Mouse (Mus musculus) intestine, embryonic 14.5 days (tissue): ENCODE measurements around the gene Fbrs. TPM values are rescaled to one million over a fixed set of nuclear protein-coding genes. Genes with fewer than 3 reads are reported as not detected.
"Not testable (repeated sequence)": the region's sequence is repeated elsewhere in the genome, so short reads cannot be mapped to it uniquely, and the experiment has no call there.

Experiments
- ATAC-seq: fragments of 200-750 bp; cut with Nextera tagmentation; replicated peaks from 2 replicates; pipeline ENCODE4 v1.8.0; 2017; ENCODE audit warnings: low read depth, moderate number of reproducible peaks, moderate TSS enrichment, moderate library complexity; ENCODE audit not compliant: low FRiP score, low TSS enrichment
- DNase-seq: peaks from one replicate; pipeline ENCODE4 v3.0.0-alpha.2; 2018; ENCODE audit warnings: low spot score
- H3K27ac ChIP-seq: fragments of 300-500 bp; sonication (generic); 2 replicates; pipeline ENCODE4 v1.5.1; 2014; ENCODE audit warnings: low read depth, mild to moderate bottlenecking, control low read depth
- H3K27me3 ChIP-seq: fragments of 300-500 bp; sonication (generic); replicated peaks from 2 replicates; pipeline ENCODE4 v1.6.1; 2014; ENCODE audit warnings: low read length, control low read depth; ENCODE audit not compliant: control insufficient read depth, insufficient read depth
- H3K36me3 ChIP-seq: fragments of 300-500 bp; sonication (generic); 2 replicates; pipeline ENCODE4 v1.6.1; 2014; ENCODE audit warnings: low read length, control low read depth; ENCODE audit not compliant: control insufficient read depth, insufficient read depth
- H3K4me1 ChIP-seq: fragments of 300-500 bp; sonication (generic); replicated peaks from 2 replicates; pipeline ENCODE4 v1.6.1; 2014; ENCODE audit warnings: low read length, control low read depth, mixed read lengths; ENCODE audit not compliant: control insufficient read depth, insufficient read depth
- H3K4me2 ChIP-seq: fragments of 300-500 bp; sonication (generic); 2 replicates; pipeline ENCODE4 v1.6.1; 2014; ENCODE audit warnings: low read length
- H3K4me3 ChIP-seq: fragments of 300-500 bp; sonication (generic); 2 replicates; pipeline ENCODE4 v1.5.1; 2014; ENCODE audit warnings: low read depth, low read length, control low read depth, mixed read lengths
- H3K9ac ChIP-seq: fragments of 300-500 bp; sonication (generic); 2 replicates; pipeline ENCODE4 v1.6.1; 2014; ENCODE audit warnings: mild to moderate bottlenecking, low read length
- H3K9me3 ChIP-seq: fragments of 300-500 bp; sonication (generic); 2 replicates; pipeline ENCODE4 v1.6.1; 2016; ENCODE audit warnings: low read length, control low read depth; ENCODE audit not compliant: control insufficient read depth
- WGBS: fragments of 180-500 bp; shearing (Covaris S2); extraction: QIAGEN DNeasy Blood & Tissue Kit; methylation state at CpG from one replicate; pipeline ENCODE4 v1.1.7; 2014; 5-methylcytosine and 5-hydroxymethylcytosine counted together
- polyA plus RNA-seq: library from polyadenylated mRNA; unstranded; fragments of >200 nt; fragmentation: Nextera tagmentation; extraction: Ambion mirVana; gene quantifications from 2 replicates; pipeline ENCODE4 v1.2.1, GENCODE M21; 2014

The Fbrs gene
- polyA plus RNA-seq, 1 experiment from 2014 or later, result 11.4 TPM

- H3K9me3 ChIP-seq, result no peaks in the 10 kb centered on the region
- WGBS, result 4% methylated on average over 47 of the region's 48 CpGs
- peak overlapping the region; percentile 97 for H3K27ac ChIP-seq
- H3K4me3 ChIP-seq, result peak overlapping the region; percentile 83
- H3K27me3 ChIP-seq, result no peaks in the 10 kb centered on the region
- H3K4me2 ChIP-seq, result peak overlapping the region; percentile 95
- ATAC-seq, result no peak
- H3K36me3 ChIP-seq, result peaks cover 56% of the 10 kb centered on the region
- no peak for DNase-seq
- H3K4me1 ChIP-seq, result peaks cover 21% of the 10 kb centered on the region
- peak overlapping the region; percentile 92 for H3K9ac ChIP-seq
Observed at GRCm38 (mm10) chr7:127479318-127480225, 573 bp downstream of the Fbrs start.

- H3K27me3 ChIP-seq, result no peaks in the 10 kb centered on the region
- ATAC-seq (no peak), DNase-seq (no peak)
- H3K4me1 ChIP-seq, result peaks cover 21% of the 10 kb centered on the region
- no peaks in the 10 kb centered on the region for H3K9me3 ChIP-seq
- peaks cover 56% of the 10 kb centered on the region for H3K36me3 ChIP-seq
- H3K4me2 ChIP-seq, result peak overlapping the region; percentile 95
- H3K4me3 ChIP-seq, result peak overlapping the region; percentile 83
- no peak overlapping the region for H3K27ac ChIP-seq
- whole genome bisulfite sequencing, result 53% methylated on average over 2 of the region's 2 CpGs
- H3K9ac ChIP-seq, result peak overlapping the region; percentile 92
Observed at GRCm38 (mm10) chr7:127480321-127480720, 1.3 kb downstream of the Fbrs start.

- DNase-seq, result no peak
- H3K4me1 ChIP-seq, result peaks cover 8% of the 10 kb centered on the region
- H3K9ac ChIP-seq, result no peak overlapping the region
- WGBS, result 83% methylated on average over 5 of the region's 5 CpGs
- ATAC-seq, result no peak
- H3K4me3 ChIP-seq, result no peak overlapping the region
- H3K27me3 ChIP-seq, result no peaks in the 10 kb centered on the region
- peaks cover 86% of the 10 kb centered on the region for H3K36me3 ChIP-seq
- no peak overlapping the region for H3K4me2 ChIP-seq
- no peak overlapping the region for H3K27ac ChIP-seq
- no peaks in the 10 kb centered on the region for H3K9me3 ChIP-seq
Observed at GRCm38 (mm10) chr7:127485416-127485815, 6.4 kb downstream of the Fbrs start.

DNA sequence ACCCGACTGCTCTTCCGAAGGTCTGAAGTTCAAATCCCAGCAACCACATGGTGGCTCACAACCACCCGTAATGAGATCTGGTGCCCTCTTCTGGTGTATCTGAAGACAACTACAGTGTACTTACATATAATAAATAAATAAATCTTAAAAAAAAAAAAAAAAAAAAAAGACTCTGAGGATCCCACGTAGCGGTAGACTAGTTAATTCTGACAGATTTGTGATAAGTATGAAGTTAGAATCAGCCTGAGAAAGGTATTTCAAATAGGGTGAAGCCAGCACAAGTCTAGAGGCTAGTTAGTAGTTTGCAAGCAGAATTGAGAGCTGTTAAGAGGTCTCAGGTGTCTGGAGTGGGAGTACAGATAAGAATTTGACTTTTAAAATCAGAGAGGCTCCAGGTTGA, 9.4 kb downstream of the Fbrs start:
- not testable (repeated sequence) for DNase-seq, H3K4me3 ChIP-seq, H3K4me1 ChIP-seq, H3K9ac ChIP-seq, H3K27me3 ChIP-seq, H3K4me2 ChIP-seq, H3K27ac ChIP-seq, ATAC-seq, H3K9me3 ChIP-seq
- H3K36me3 ChIP-seq, result peaks cover 87% of the 10 kb centered on the region
- whole genome bisulfite sequencing, result 89% methylated on average over 4 of the region's 5 CpGs

GRCm38 (mm10) chr7:127489982-127490381, 11.0 kb downstream of the Fbrs start:
- Histone ChIP-seq H3K4me3 (no peak overlapping the region), H3K9me3 (no peaks in the 10 kb centered on the region), H3K9ac (no peak overlapping the region), H3K4me2 (no peak overlapping the region), H3K36me3 (peaks cover 76% of the 10 kb centered on the region), H3K4me1 (no peaks in the 10 kb centered on the region), H3K27me3 (no peaks in the 10 kb centered on the region), H3K27ac (no peak overlapping the region)
- 92% methylated on average over 7 of the region's 7 CpGs for WGBS
- DNase-seq, result no peak
- ATAC-seq, result no peak

DNA sequence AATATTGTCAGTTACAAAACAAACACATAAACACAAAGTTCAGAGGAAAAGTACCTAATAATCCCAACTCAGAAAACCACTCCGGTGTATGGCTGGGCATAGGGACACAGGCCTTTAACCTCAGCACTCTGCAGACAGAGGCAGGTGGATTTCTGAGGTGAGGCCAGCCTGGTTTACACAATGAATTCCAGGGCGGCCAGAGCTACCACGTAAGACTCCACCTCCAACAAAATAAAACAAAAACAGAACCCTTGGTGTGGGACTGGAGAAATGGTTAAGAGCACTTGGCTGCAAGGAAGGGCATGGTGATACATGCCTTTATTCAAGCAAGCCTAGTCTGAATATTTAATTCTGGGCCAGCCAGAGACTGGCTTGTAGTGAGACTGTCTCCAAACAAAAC, 12.8 kb downstream of the Fbrs start:
- no peak for ATAC-seq
- Histone ChIP-seq H3K9ac (no peak overlapping the region), H3K4me3 (no peak overlapping the region), H3K4me1 (no peaks in the 10 kb centered on the region), H3K9me3 (no peaks in the 10 kb centered on the region), H3K36me3 (peaks cover 57% of the 10 kb centered on the region), H3K4me2 (no peak overlapping the region), H3K27me3 (no peaks in the 10 kb centered on the region), H3K27ac (no peak overlapping the region)
- WGBS, result 88% methylated on average over 3 of the region's 3 CpGs
- no peak for DNase-seq

GRCm38 (mm10) chr7:127494648-127495047, 15.6 kb downstream of the Fbrs start:
- Histone ChIP-seq H3K4me3 (no peak overlapping the region), H3K9ac (no peak overlapping the region), H3K36me3 (peaks cover 32% of the 10 kb centered on the region), H3K9me3 (no peaks in the 10 kb centered on the region), H3K4me2 (no peak overlapping the region), H3K27ac (no peak overlapping the region), H3K27me3 (no peaks in the 10 kb centered on the region), H3K4me1 (no peaks in the 10 kb centered on the region)
- DNase-seq (no peak), ATAC-seq (no peak)

- ATAC-seq (no peak), DNase-seq (no peak)
- H3K9me3 ChIP-seq, result no peaks in the 10 kb centered on the region
- no peak overlapping the region for H3K4me3 ChIP-seq
- 76% methylated on average over 2 of the region's 2 CpGs for WGBS
- no peaks in the 10 kb centered on the region for H3K27me3 ChIP-seq
- H3K9ac ChIP-seq, result no peak overlapping the region
- H3K36me3 ChIP-seq, result 0 out of 2 replicates have a peak, but pooled peaks cover 5% of the 10 kb centered on the region
- no peak overlapping the region for H3K4me2 ChIP-seq
- H3K27ac ChIP-seq, result no peak overlapping the region
- H3K4me1 ChIP-seq, result no peaks in the 10 kb centered on the region
Observed at GRCm38 (mm10) chr7:127497382-127497781, 18.4 kb downstream of the Fbrs start.

- DNase-seq (no peak), ATAC-seq (no peak)
- no peaks in the 10 kb centered on the region for H3K4me1 ChIP-seq
- H3K36me3 ChIP-seq, result no peaks in the 10 kb centered on the region
- no peaks in the 10 kb centered on the region for H3K9me3 ChIP-seq
- no peaks in the 10 kb centered on the region for H3K27me3 ChIP-seq
- H3K27ac ChIP-seq, result no peak overlapping the region
- H3K4me3 ChIP-seq, result no peak overlapping the region
- WGBS, result 37% methylated on average over 3 of the region's 3 CpGs
- no peak overlapping the region for H3K9ac ChIP-seq
- H3K4me2 ChIP-seq, result no peak overlapping the region
Observed at GRCm38 (mm10) chr7:127498407-127498806, 19.4 kb downstream of the Fbrs start.
